Mouse (Mus musculus): ENCODE results near the gene Tmx2.

GRCm38 (mm10) chr2:84704329-84704728, 25.4 kb upstream of the Tmx2 start:
- TF ChIP-seq POLR2A (IDR thresholded peaks at IDR 0.05; ENCODE audit: borderline replicate concordance, insufficient read depth, low read length) (no peak), CTCF (IDR thresholded peaks at IDR 0.05; ENCODE audit: borderline replicate concordance, insufficient read depth, low read depth, low read length) (no peak)

All from cerebellum, adult 2 months (tissue).